Mouse (Mus musculus) G1E (cell line): ENCODE measurements around the gene Fam81a. TPM values are rescaled to one million over a fixed set of nuclear protein-coding genes. Genes with fewer than 3 reads are reported as not detected.

Source experiments
- ATAC-seq: 2 replicates; pipeline ENCODE4 v1.8.0; 2016; ENCODE audit warnings: mild to moderate bottlenecking; ENCODE audit not compliant: insufficient number of reproducible peaks, poor library complexity, low FRiP score, severe bottlenecking; ENCODE audit errors: extremely low read depth
- DNase-seq: peaks from one replicate; pipeline ENCODE4 v3.0.0; 2012; ENCODE audit warnings: low spot score
- H3K27me3 ChIP-seq: 2 replicates; pipeline ENCODE4 v1.6.1; 2012; ENCODE audit warnings: mild to moderate bottlenecking, low read length, inconsistent platforms; ENCODE audit not compliant: insufficient read depth
- H3K36me3 ChIP-seq: replicated peaks from 2 replicates; pipeline ENCODE3; 2012; ENCODE audit warnings: mild to moderate bottlenecking, inconsistent platforms
- H3K4me1 ChIP-seq: 2 replicates; pipeline ENCODE4 v1.6.1; 2012; ENCODE audit warnings: low read depth, low read length, inconsistent platforms, mixed read lengths; ENCODE audit not compliant: insufficient read depth
- H3K4me3 ChIP-seq: 2 replicates; pipeline ENCODE4 v1.5.1; 2012; ENCODE audit warnings: low read depth, mild to moderate bottlenecking, inconsistent platforms, low read length, moderate library complexity, mixed read lengths
- H3K9me3 ChIP-seq: replicated peaks from 2 replicates; pipeline ENCODE4 v1.6.1; 2012; ENCODE audit warnings: inconsistent platforms
- CTCF ChIP-seq: IDR thresholded peaks from 2 replicates; pipeline ENCODE4 v1.5.1; 2012; ENCODE audit warnings: low read depth, low read length, inconsistent platforms, mixed read lengths
- GATA1 ChIP-seq: IDR thresholded peaks from 2 replicates; pipeline ENCODE4 v1.6.1; 2012; ENCODE audit warnings: borderline replicate concordance, low read length, inconsistent platforms, mixed read lengths
- GATA2 ChIP-seq: IDR thresholded peaks from 2 replicates; pipeline ENCODE4 v1.6.1; 2012; ENCODE audit warnings: low read depth, low read length, inconsistent platforms, borderline replicate concordance
- POLR2AphosphoS5 ChIP-seq: IDR thresholded peaks from 2 replicates; pipeline ENCODE4 v1.6.1; 2012; ENCODE audit warnings: low read depth, low read length, inconsistent platforms; ENCODE audit not compliant: insufficient replicate concordance
- TAL1 ChIP-seq: conservative IDR thresholded peaks from 2 replicates; pipeline ENCODE4 v1.6.1; 2012; ENCODE audit warnings: low read depth, low read length, inconsistent platforms, mixed read lengths
- polyA plus RNA-seq: library from polyadenylated mRNA; stranded (reverse); fragments of >175 nt; gene quantifications from 2 replicates; pipeline ENCODE4 v1.2.3, GENCODE M21; 2012
- total RNA-seq, 2 experiments: library from RNA; stranded (forward) in 1 of 2; stranded (reverse) in 1 of 2; fragments of 200-1000 nt in 1 of 2; fragments of >200 nt in 1 of 2; fragmentation: Nextera tagmentation in 1 of 2; gene quantifications; 2 replicates each; pipeline ENCODE4 v1.2.3; 2014 to 2017

Gene Fam81a
- total and polyA plus RNA-seq, 3 experiments, result not detected

GRCm38 (mm10) chr9:70078034-70078433 is 64.3 kb downstream of the Fam81a start:
- ATAC-seq, result no peak

GRCm38 (mm10) chr9:70077170-70077569 is 65.2 kb downstream of the Fam81a start:
- DNase-seq (no peak), ATAC-seq (no peak)
- Histone ChIP-seq H3K4me3 (no peak overlapping the region), H3K27me3 (peaks cover 35% of the 10 kb centered on the region), H3K9me3 (no peaks in the 10 kb centered on the region), H3K36me3 (no peaks in the 10 kb centered on the region), H3K4me1 (peaks cover 13% of the 10 kb centered on the region)
- TF ChIP-seq POLR2AphosphoS5, result no peak
- TF ChIP-seq TAL1, result no peak
- no peak for TF ChIP-seq CTCF
- no peak for TF ChIP-seq GATA1
- no peak for TF ChIP-seq GATA2

More at GRCm38 (mm10) chr9:70078034-70078433, 64.3 kb downstream of the Fam81a start:
- TF ChIP-seq TAL1 (no peak), CTCF (no peak)
- no peaks in the 10 kb centered on the region for H3K36me3 ChIP-seq
- no peaks in the 10 kb centered on the region for H3K9me3 ChIP-seq
- H3K4me3 ChIP-seq, result no peak overlapping the region
- H3K4me1 ChIP-seq, result peaks cover 17% of the 10 kb centered on the region
- DNase-seq, result no peak
- peaks cover 28% of the 10 kb centered on the region for H3K27me3 ChIP-seq

GRCm38 (mm10) chr9:70072387-70072786 is 70.0 kb downstream of the Fam81a start:
- TF ChIP-seq POLR2AphosphoS5 (no peak), GATA1 (no peak), GATA2 (no peak), CTCF (no peak), TAL1 (no peak)
- no peaks in the 10 kb centered on the region for H3K36me3 ChIP-seq
- no peak for DNase-seq

GRCm38 (mm10) chr9:70069961-70070435 is 72.4 kb downstream of the Fam81a start:
- peaks cover 16% of the 10 kb centered on the region for H3K27me3 ChIP-seq
- peaks cover 2% of the 10 kb centered on the region; the same call in 1 of the 2 replicates for H3K4me1 ChIP-seq
- H3K9me3 ChIP-seq, result no peaks in the 10 kb centered on the region
- H3K36me3 ChIP-seq, result no peaks in the 10 kb centered on the region
- no peak overlapping the region for H3K4me3 ChIP-seq
- DNase-seq (no peak), ATAC-seq (no peak)
- TF ChIP-seq GATA2 (no peak), GATA1 (no peak), POLR2AphosphoS5 (no peak), TAL1 (no peak), CTCF (no peak)

More at GRCm38 (mm10) chr9:70072387-70072786, 70.0 kb downstream of the Fam81a start:
- H3K9me3 ChIP-seq, result no peaks in the 10 kb centered on the region
- peaks cover 2% of the 10 kb centered on the region; the same call in 1 of the 2 replicates for H3K4me1 ChIP-seq
- peaks cover 30% of the 10 kb centered on the region for H3K27me3 ChIP-seq
- H3K4me3 ChIP-seq, result no peak overlapping the region
- no peak for ATAC-seq

GRCm38 (mm10) chr9:70067497-70067896 is 74.9 kb downstream of the Fam81a start:
- Histone ChIP-seq H3K27me3 (peaks cover 11% of the 10 kb centered on the region), H3K4me3 (no peak overlapping the region), H3K4me1 (peaks cover 5% of the 10 kb centered on the region; the same call in 1 of the 2 replicates), H3K9me3 (no peaks in the 10 kb centered on the region), H3K36me3 (no peaks in the 10 kb centered on the region)
- DNase-seq (no peak), ATAC-seq (no peak)
- TF ChIP-seq GATA2, result no peak
- no peak for TF ChIP-seq GATA1

- Histone ChIP-seq H3K36me3 (no peaks in the 10 kb centered on the region), H3K4me1 (0 out of 2 replicates have a peak, but pooled peaks cover 3% of the 10 kb centered on the region), H3K27me3 (peaks cover 9% of the 10 kb centered on the region), H3K9me3 (no peaks in the 10 kb centered on the region), H3K4me3 (no peak overlapping the region)
- DNase-seq, result no peak
- no peak for TF ChIP-seq TAL1
- no peak for TF ChIP-seq CTCF
- TF ChIP-seq POLR2AphosphoS5, result no peak
- TF ChIP-seq GATA2, result no peak
- no peak for TF ChIP-seq GATA1
- no peak for ATAC-seq
Observed at GRCm38 (mm10) chr9:70062012-70062411, 80.3 kb downstream of the Fam81a start.
